Mouse (Mus musculus) lung, adult 2 months (tissue): ENCODE data around the gene Fut2.

Experiments used
- CTCF ChIP-seq: fragments of 200-500 bp; IDR thresholded peaks from 2 replicates; pipeline ENCODE4 v1.5.1; 2011; ENCODE audit warnings: mild to moderate bottlenecking, low read length, control low read depth; ENCODE audit not compliant: insufficient read depth
- POLR2A ChIP-seq: fragments of 200-500 bp; IDR thresholded peaks from 2 replicates; pipeline ENCODE4 v1.6.1; 2011; ENCODE audit warnings: low read depth, mild to moderate bottlenecking, control low read depth, low read length, borderline replicate concordance; ENCODE audit errors: extremely low read depth

DNA sequence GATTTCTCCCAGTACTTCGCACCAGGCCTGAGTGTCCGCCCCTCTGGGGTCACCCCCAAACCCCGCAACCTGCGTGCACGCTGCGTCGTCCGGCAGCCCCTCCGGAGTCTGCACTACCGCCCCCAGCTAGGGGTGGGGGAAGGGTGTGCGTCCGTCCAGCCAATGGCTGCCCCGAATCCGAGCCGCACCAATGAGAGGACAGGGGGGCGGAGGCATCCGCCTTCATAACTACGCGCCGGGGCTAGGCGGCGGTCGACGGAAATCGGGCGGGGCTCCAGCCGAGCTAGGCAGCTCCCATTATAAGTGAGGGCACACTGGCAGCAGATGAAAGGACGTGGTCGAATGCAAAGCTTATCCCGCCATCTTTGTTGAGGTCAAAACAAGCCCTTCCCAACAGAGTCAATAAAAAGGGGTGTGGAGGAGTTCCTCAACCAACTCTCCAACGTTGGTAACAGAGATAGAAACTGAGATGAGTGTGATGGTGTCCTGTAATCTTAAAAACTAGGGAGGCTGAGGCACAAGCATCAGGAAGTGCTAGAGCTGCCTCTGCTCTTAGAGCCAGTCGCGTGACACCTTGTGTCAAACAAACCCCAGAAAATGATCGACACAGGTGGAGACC is 49.0 kb upstream of the Fut2 start, which contains the start of gene Rpl18:
- TF ChIP-seq CTCF (no peak), POLR2A (peak; percentile 61; the same call in 1 of the 2 replicates)
